Mouse (Mus musculus) intestine, embryonic 16.5 days (tissue): ENCODE measurements around the gene Ttc21b. TPM values are rescaled to one million over a fixed set of nuclear protein-coding genes. Genes with fewer than 3 reads are reported as not detected.
"Not testable (repeated sequence)": the region's sequence is repeated elsewhere in the genome, so short reads cannot be mapped to it uniquely, and the experiment has no call there.

Source experiments
- ATAC-seq: fragments of 200-750 bp; cut with Nextera tagmentation; 2 replicates; pipeline ENCODE4 v1.8.0; 2017; ENCODE audit warnings: moderate TSS enrichment, moderate library complexity
- H3K27ac ChIP-seq: fragments of 300-500 bp; sonication (generic); 2 replicates; pipeline ENCODE4 v1.5.1; 2014; ENCODE audit warnings: mild to moderate bottlenecking, low read length
- H3K27me3 ChIP-seq: fragments of 300-500 bp; sonication (generic); replicated peaks from 2 replicates; pipeline ENCODE4 v1.6.1; 2014; ENCODE audit warnings: low read length, control low read depth, mixed read lengths; ENCODE audit not compliant: control insufficient read depth, insufficient read depth
- H3K36me3 ChIP-seq: fragments of 300-500 bp; sonication (generic); 2 replicates; pipeline ENCODE4 v1.6.1; 2014; ENCODE audit warnings: low read length, control low read depth; ENCODE audit not compliant: control insufficient read depth, insufficient read depth
- H3K4me1 ChIP-seq: fragments of 300-500 bp; sonication (generic); 2 replicates; pipeline ENCODE4 v1.6.1; 2014; ENCODE audit warnings: low read length, control low read depth, mixed read lengths; ENCODE audit not compliant: control insufficient read depth, insufficient read depth
- H3K4me2 ChIP-seq: fragments of 300-500 bp; sonication (generic); 2 replicates; pipeline ENCODE4 v1.6.1; 2014; ENCODE audit warnings: low read depth, low read length, control low read depth
- H3K4me3 ChIP-seq: fragments of 300-500 bp; sonication (generic); 2 replicates; pipeline ENCODE4 v1.5.1; 2014; ENCODE audit warnings: mild to moderate bottlenecking, low read length
- H3K9ac ChIP-seq: fragments of 300-500 bp; sonication (generic); 2 replicates; pipeline ENCODE4 v1.6.1; 2014; ENCODE audit warnings: low read depth, low read length
- H3K9me3 ChIP-seq: fragments of 300-500 bp; sonication (generic); 2 replicates; pipeline ENCODE4 v1.6.1; 2016; ENCODE audit warnings: low read length, control low read depth; ENCODE audit not compliant: control insufficient read depth
- WGBS: fragments of 180-500 bp; shearing (Covaris S2); extraction: QIAGEN DNeasy Blood & Tissue Kit; methylation state at CpG from one replicate; pipeline ENCODE4 v1.1.7; 2014; 5-methylcytosine and 5-hydroxymethylcytosine counted together
- polyA plus RNA-seq: library from polyadenylated mRNA; unstranded; fragments of >200 nt; fragmentation: Nextera tagmentation; extraction: Ambion mirVana; gene quantifications from 2 replicates; pipeline ENCODE4 v1.2.1, GENCODE M21; 2015

Ttc21b gene
- polyA plus RNA-seq, 1 experiment from 2014 or later: 9.4 TPM

DNA sequence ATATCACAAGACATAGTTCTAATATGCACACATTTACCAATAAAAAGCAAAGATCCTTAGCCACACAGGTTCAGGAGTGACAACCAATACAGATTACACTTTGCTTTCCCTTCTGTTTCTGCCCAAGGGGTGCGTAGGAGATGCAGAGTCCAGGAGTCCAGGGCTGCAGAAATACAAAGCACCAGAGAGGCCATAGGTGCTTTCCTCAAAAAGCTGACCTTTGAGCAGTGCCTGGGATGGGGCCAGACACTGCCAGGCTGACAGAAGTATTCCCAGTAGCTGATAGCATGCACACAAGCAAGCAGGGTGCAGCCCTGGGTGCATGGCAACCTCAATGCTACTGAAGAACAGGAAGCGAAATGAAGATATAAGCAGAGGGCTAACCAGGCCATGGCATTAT is 52.2 kb downstream of the Ttc21b start:
- no peak overlapping the region for H3K4me2 ChIP-seq
- 0 out of 2 replicates have a peak, but pooled peaks cover 2% of the 10 kb centered on the region for H3K36me3 ChIP-seq
- H3K27me3 ChIP-seq: no peaks in the 10 kb centered on the region
- H3K9me3 ChIP-seq: no peaks in the 10 kb centered on the region
- no peaks in the 10 kb centered on the region for H3K4me1 ChIP-seq
- no peak overlapping the region for H3K4me3 ChIP-seq
- H3K27ac ChIP-seq: no peak overlapping the region
- peak; percentile 87 for ATAC-seq
- H3K9ac ChIP-seq: no peak overlapping the region
- WGBS: 86% methylated on average over 2 of the region's 2 CpGs

DNA sequence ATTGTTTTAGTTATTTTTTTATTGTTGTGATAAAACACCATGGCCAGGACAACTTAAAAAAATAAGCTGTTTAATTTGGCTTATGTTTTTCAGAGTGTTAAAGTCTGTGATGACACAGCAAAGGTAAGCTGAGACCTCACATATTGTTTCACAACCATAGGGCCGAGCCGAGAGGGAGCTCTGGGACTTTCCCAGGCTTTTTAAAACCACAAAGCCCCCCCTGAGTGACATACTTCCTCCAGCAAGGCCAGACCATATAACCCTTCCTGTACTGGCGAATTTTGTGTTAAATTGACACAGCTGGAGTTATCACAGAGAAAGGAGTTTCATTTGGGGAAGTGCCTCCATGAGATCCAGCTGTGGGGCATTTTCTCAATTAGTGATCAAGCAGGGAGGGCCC is 56.2 kb downstream of the Ttc21b start:
- Histone ChIP-seq H3K36me3 (0 out of 2 replicates have a peak, but pooled peaks cover 2% of the 10 kb centered on the region), H3K4me1 (no peaks in the 10 kb centered on the region), H3K4me3 (no peak overlapping the region), H3K4me2 (no peak overlapping the region), H3K27ac (no peak overlapping the region), H3K9ac (no peak overlapping the region), H3K27me3 (no peaks in the 10 kb centered on the region), H3K9me3 (no peaks in the 10 kb centered on the region)
- WGBS: 69% methylated on average over 3 of the region's 3 CpGs
- no peak for ATAC-seq

DNA sequence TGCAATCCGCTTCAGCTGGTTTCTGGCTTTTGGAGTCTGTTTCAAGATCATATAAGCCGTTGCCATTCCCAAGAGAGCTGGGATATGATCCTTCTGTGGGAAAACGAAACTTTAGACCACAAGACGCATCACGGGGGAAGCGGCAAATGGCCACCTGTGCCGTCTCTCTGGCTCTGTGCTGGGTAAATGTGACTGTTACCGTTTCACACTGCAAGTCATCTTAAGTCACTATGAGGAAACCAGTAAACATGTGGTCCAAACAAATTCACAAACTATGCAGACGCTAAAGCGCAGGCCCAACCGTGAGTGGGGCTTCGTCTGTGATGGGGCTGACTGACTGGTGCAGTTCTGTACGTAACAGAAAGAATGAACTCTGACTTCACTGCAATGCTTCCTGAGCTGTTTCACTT is 64.7 kb downstream of the Ttc21b start:
- Histone ChIP-seq H3K9ac (no peak overlapping the region), H3K27me3 (no peaks in the 10 kb centered on the region), H3K36me3 (no peaks in the 10 kb centered on the region), H3K9me3 (no peaks in the 10 kb centered on the region), H3K4me3 (no peak overlapping the region), H3K4me2 (no peak overlapping the region), H3K4me1 (no peaks in the 10 kb centered on the region), H3K27ac (no peak overlapping the region)
- 82% methylated on average over 13 of the region's 13 CpGs for WGBS
- ATAC-seq: no peak

- Histone ChIP-seq H3K27me3 (no peaks in the 10 kb centered on the region), H3K36me3 (no peaks in the 10 kb centered on the region), H3K27ac (no peak overlapping the region), H3K4me1 (no peaks in the 10 kb centered on the region), H3K9me3 (no peaks in the 10 kb centered on the region), H3K4me3 (no peak overlapping the region), H3K9ac (no peak overlapping the region), H3K4me2 (no peak overlapping the region)
- 97% methylated on average over 5 of the region's 5 CpGs for WGBS
- no peak for ATAC-seq
These were observed 66.3 kb downstream of the Ttc21b start for GRCm38 (mm10) chr2:66190157-66190556.

- not testable (repeated sequence) for H3K4me3 ChIP-seq, H3K27me3 ChIP-seq
- whole genome bisulfite sequencing: 98% methylated on average over 12 of the region's 12 CpGs
These were observed 67.2 kb downstream of the Ttc21b start for GRCm38 (mm10) chr2:66189197-66189596.

GRCm38 (mm10) chr2:66187520-66187919 is 68.9 kb downstream of the Ttc21b start:
- no peak overlapping the region for H3K27ac ChIP-seq
- H3K4me3 ChIP-seq: no peak overlapping the region
- H3K9ac ChIP-seq: no peak overlapping the region
- no peaks in the 10 kb centered on the region for H3K36me3 ChIP-seq
- H3K4me1 ChIP-seq: no peaks in the 10 kb centered on the region
- WGBS: 78% methylated on average over 6 of the region's 6 CpGs
- ATAC-seq: no peak
- no peaks in the 10 kb centered on the region for H3K9me3 ChIP-seq
- H3K27me3 ChIP-seq: no peaks in the 10 kb centered on the region
- no peak overlapping the region for H3K4me2 ChIP-seq

More at GRCm38 (mm10) chr2:66189197-66189596, 67.2 kb downstream of the Ttc21b start:
- H3K9me3 ChIP-seq, H3K4me1 ChIP-seq, H3K27ac ChIP-seq, H3K9ac ChIP-seq, H3K4me2 ChIP-seq, ATAC-seq, H3K36me3 ChIP-seq: not testable (repeated sequence)

- no peak for ATAC-seq
- H3K4me3 ChIP-seq: no peak overlapping the region
- H3K9me3 ChIP-seq: no peaks in the 10 kb centered on the region
- WGBS: 75% methylated on average over 7 of the region's 7 CpGs
- no peaks in the 10 kb centered on the region for H3K27me3 ChIP-seq
- H3K4me1 ChIP-seq: no peaks in the 10 kb centered on the region
- no peaks in the 10 kb centered on the region for H3K36me3 ChIP-seq
- H3K27ac ChIP-seq: no peak overlapping the region
- H3K4me2 ChIP-seq: no peak overlapping the region
- no peak overlapping the region for H3K9ac ChIP-seq
These were observed 71.8 kb downstream of the Ttc21b start for GRCm38 (mm10) chr2:66184431-66185164.

DNA sequence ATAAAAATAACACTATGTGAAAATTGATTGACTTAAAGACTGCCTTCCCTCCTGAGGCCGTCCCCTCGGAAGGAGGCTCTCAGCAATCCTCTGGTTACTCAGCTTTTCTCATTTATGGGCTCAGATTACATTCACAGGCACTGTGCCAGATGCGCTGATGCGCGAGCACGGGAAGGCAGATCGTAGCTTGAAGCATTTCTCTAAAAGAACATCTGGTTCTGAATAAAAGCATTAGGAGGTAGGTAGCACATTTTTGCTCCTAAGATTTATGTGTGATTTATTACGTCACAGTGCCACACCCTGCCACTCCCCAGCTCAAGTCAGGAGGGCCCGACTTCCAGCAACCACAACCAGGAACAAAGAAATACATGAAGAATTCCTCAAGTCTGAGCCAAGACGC is 76.1 kb downstream of the Ttc21b start:
- peak; percentile 67 for ATAC-seq
- no peak overlapping the region for H3K4me3 ChIP-seq
- 39% methylated on average over 10 of the region's 10 CpGs for WGBS
- no peak overlapping the region for H3K4me2 ChIP-seq
- H3K4me1 ChIP-seq: no peaks in the 10 kb centered on the region
- no peaks in the 10 kb centered on the region for H3K9me3 ChIP-seq
- no peaks in the 10 kb centered on the region for H3K36me3 ChIP-seq
- no peak overlapping the region for H3K27ac ChIP-seq
- H3K9ac ChIP-seq: no peak overlapping the region
- no peaks in the 10 kb centered on the region for H3K27me3 ChIP-seq

DNA sequence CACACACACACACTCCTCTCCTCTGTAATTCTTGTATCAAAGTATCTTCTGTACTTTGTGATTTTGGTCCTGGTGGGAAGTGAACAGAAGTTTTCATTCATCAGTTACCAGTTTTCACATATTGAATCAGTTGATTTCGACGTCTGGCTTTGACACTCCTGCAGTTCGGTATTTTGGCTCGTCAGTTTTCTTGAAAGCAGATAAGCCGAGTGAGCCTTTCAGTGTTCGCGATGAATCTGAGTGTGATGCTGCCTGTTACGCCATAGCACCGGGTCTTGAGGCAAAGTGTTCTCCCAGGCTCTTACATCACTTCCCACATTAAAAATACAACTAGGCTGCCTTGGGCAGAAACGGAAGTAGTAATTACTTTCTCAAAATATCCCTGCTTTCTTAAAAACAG is 76.6 kb downstream of the Ttc21b start:
- Histone ChIP-seq H3K9me3 (no peaks in the 10 kb centered on the region), H3K27ac (no peak overlapping the region), H3K4me2 (no peak overlapping the region), H3K27me3 (no peaks in the 10 kb centered on the region), H3K4me3 (no peak overlapping the region), H3K4me1 (no peaks in the 10 kb centered on the region), H3K36me3 (no peaks in the 10 kb centered on the region), H3K9ac (no peak overlapping the region)
- 65% methylated on average over 10 of the region's 10 CpGs for WGBS
- no peak for ATAC-seq

GRCm38 (mm10) chr2:66178848-66179215 is 77.6 kb downstream of the Ttc21b start:
- no peak overlapping the region for H3K4me2 ChIP-seq
- no peak overlapping the region for H3K9ac ChIP-seq
- no peak overlapping the region for H3K4me3 ChIP-seq
- H3K4me1 ChIP-seq: no peaks in the 10 kb centered on the region
- H3K27ac ChIP-seq: no peak overlapping the region
- ATAC-seq: no peak
- H3K9me3 ChIP-seq: no peaks in the 10 kb centered on the region
- H3K27me3 ChIP-seq: no peaks in the 10 kb centered on the region
- no peaks in the 10 kb centered on the region for H3K36me3 ChIP-seq
- 78% methylated on average over 5 of the region's 5 CpGs for WGBS
